Mouse (Mus musculus) embryonic facial prominence, embryonic 11.5 days (tissue): Measurements from ENCODE around the gene Srrt. TPM values are rescaled to one million over a fixed set of nuclear protein-coding genes. Genes with fewer than 3 reads are reported as not detected.
"Not testable (repeated sequence)": the region's sequence is repeated elsewhere in the genome, so short reads cannot be mapped to it uniquely, and the experiment has no call there.

Experiments used
- ATAC-seq: fragments of 200-750 bp; cut with Nextera tagmentation; replicated peaks from 2 replicates; pipeline ENCODE4 v1.8.0; 2017; ENCODE audit warnings: low read depth; ENCODE audit not compliant: insufficient number of reproducible peaks, low FRiP score, low TSS enrichment
- DNase-seq: peaks from one replicate; pipeline ENCODE4 v3.0.0-alpha.2; 2015; ENCODE audit warnings: low spot score
- H3K27ac ChIP-seq: fragments of 300-500 bp; sonication (generic); replicated peaks from 2 replicates; pipeline ENCODE4 v1.5.1; 2014; ENCODE audit warnings: mild to moderate bottlenecking, low read depth, low read length, control low read depth
- H3K27me3 ChIP-seq: fragments of 300-500 bp; sonication (generic); 2 replicates; pipeline ENCODE4 v1.6.1; 2014; ENCODE audit warnings: mild to moderate bottlenecking, low read length, moderate library complexity, mixed read lengths; ENCODE audit not compliant: control insufficient read depth, insufficient read depth
- H3K36me3 ChIP-seq: fragments of 300-500 bp; sonication (generic); replicated peaks from 2 replicates; pipeline ENCODE4 v1.6.1; 2014; ENCODE audit warnings: low read depth, mild to moderate bottlenecking, low read length, moderate library complexity, mixed read lengths; ENCODE audit not compliant: control insufficient read depth, insufficient read depth
- H3K4me1 ChIP-seq: fragments of 300-500 bp; sonication (generic); 2 replicates; pipeline ENCODE4 v1.6.1; 2014; ENCODE audit warnings: low read length, mixed read lengths; ENCODE audit not compliant: control insufficient read depth, insufficient read depth
- H3K4me2 ChIP-seq: fragments of 300-500 bp; sonication (generic); 2 replicates; pipeline ENCODE4 v1.6.1; 2014; ENCODE audit warnings: low read depth, mild to moderate bottlenecking, control low read depth, low read length, moderate library complexity
- H3K4me3 ChIP-seq: fragments of 300-500 bp; sonication (generic); 2 replicates; pipeline ENCODE4 v1.5.1; 2014; ENCODE audit warnings: low read depth, low read length, control low read depth
- H3K9ac ChIP-seq: fragments of 300-500 bp; sonication (generic); replicated peaks from 2 replicates; pipeline ENCODE4 v1.6.1; 2014; ENCODE audit warnings: mild to moderate bottlenecking, control low read depth, low read length
- H3K9me3 ChIP-seq: fragments of 300-500 bp; sonication (generic); replicated peaks from 2 replicates; pipeline ENCODE4 v1.6.1; 2016; ENCODE audit warnings: mild to moderate bottlenecking, low read length, inconsistent platforms, mixed read lengths; ENCODE audit not compliant: control insufficient read depth
- WGBS: fragments of 180-500 bp; shearing (Covaris S2); extraction: QIAGEN DNeasy Blood & Tissue Kit; methylation state at CpG from one replicate; pipeline ENCODE4 v1.1.7; 2014; 5-methylcytosine and 5-hydroxymethylcytosine counted together
- polyA plus RNA-seq: library from polyadenylated mRNA; unstranded; fragments of >200 nt; fragmentation: Nextera tagmentation; extraction: Ambion mirVana; gene quantifications from 2 replicates; pipeline ENCODE4 v1.2.1, GENCODE M21; 2014

Srrt gene
- polyA plus RNA-seq, 1 experiment from 2014 or later = 148 TPM

DNA sequence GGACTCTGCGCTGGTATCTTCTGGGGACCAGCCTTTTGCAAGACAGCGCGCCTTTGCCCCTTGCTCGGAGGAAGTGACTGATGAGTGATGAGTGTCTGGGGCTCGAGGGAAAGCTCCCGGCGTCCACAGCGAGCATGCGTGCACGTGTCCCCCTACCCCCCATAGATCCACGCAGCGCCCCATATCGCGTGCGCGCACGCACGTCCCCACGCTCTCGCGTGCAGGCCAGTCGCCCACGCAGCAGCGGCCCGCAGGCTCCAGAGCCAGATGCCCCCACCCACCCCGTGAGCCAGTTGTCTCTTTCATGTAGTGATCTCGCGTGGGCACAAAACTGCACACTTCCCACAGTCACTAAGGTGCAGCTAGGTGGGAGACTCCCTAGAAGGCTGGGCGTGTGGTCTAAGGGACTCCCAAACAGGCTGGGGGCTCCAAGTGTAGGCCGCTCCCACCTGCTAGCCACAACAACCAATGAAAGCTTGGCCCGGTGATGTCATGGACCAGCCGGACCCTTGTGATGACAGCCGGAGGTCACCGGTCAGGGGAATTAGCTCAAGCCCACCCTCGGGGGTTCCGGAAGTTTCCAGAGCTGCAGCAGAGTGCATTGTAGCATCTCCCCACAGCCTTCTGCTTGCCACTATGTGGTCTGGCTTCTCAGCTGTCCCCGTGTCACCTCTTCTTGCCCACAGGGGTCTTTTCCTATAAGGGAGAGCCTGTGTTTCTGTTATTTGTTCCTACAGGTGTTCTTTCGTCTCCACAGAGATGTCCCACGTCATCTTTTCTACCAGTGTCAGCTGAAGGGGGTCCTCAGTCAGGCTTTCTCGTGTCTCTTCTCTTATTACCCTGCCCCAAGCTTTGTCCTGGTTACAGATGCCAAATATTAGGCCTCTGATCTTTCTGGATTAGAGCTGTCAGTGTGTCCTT is 20.2 kb downstream of the Srrt start, which contains the start of gene Ache:
Gene Ache (plus strand): TSS at position 488 of the 921 bp plus-strand sequence.
- Histone ChIP-seq H3K27me3 (peaks cover 42% of the 10 kb centered on the region), H3K36me3 (no peaks in the 10 kb centered on the region), H3K4me1 (peaks cover 18% of the 10 kb centered on the region), H3K27ac (0 out of 2 replicates have a peak within 1 kb of the TSS, but pooled peaks have one; percentile 8), H3K9ac (peak within 1 kb of the TSS; percentile 57), H3K4me3 (peak within 1 kb of the TSS; percentile 38), H3K9me3 (no peaks in the 10 kb centered on the region), H3K4me2 (peak within 1 kb of the TSS; percentile 80)
- ATAC-seq (peak; percentile 35; the same call in 1 of the 2 replicates), DNase-seq (peak; percentile 47)
- under 1% methylated on average over 40 of the region's 40 CpGs for WGBS

- peaks cover 40% of the 10 kb centered on the region for H3K27me3 ChIP-seq
- peak overlapping the region; percentile 80 for H3K4me2 ChIP-seq
- no peak overlapping the region for H3K9ac ChIP-seq
- no peak overlapping the region for H3K27ac ChIP-seq
- peak; percentile 36; the same call in 1 of the 2 replicates for ATAC-seq
- H3K36me3 ChIP-seq = no peaks in the 10 kb centered on the region
- 2% methylated on average over 14 of the region's 16 CpGs for WGBS
- no peaks in the 10 kb centered on the region for H3K9me3 ChIP-seq
- H3K4me3 ChIP-seq = peak overlapping the region; percentile 38
- peak; percentile 91 for DNase-seq
- H3K4me1 ChIP-seq = peaks cover 18% of the 10 kb centered on the region
Observed at GRCm38 (mm10) chr5:137286655-137287031, 20.8 kb downstream of the Srrt start.

DNA sequence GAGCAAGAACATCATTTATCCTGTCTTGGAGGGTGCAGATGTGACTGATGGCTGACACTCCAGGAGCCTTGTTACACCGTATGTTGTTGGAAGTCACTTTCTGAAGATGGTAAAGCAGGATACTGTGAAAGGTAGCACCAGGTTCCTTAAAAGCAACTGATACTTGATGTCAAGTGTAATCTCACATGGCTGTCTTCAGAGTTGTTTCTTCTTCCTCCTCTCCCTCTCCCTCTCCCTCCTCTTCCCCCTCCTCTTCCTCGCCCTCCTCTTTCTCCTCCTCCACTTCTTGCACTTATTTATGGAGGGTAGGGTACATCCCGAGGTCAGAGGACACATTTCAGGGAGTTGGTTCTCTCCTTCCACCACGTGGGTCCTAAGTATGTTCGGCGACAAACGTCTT is 21.5 kb downstream of the Srrt start:
- H3K27me3 ChIP-seq = peaks cover 36% of the 10 kb centered on the region
- H3K4me2 ChIP-seq = no peak overlapping the region
- H3K9ac ChIP-seq = no peak overlapping the region
- H3K27ac ChIP-seq = no peak overlapping the region
- DNase-seq (no peak), ATAC-seq (no peak)
- H3K4me1 ChIP-seq = peaks cover 18% of the 10 kb centered on the region
- no peaks in the 10 kb centered on the region for H3K36me3 ChIP-seq
- no peak overlapping the region for H3K4me3 ChIP-seq
- H3K9me3 ChIP-seq = no peaks in the 10 kb centered on the region
- WGBS = 47% methylated on average over 7 of the region's 7 CpGs

DNA sequence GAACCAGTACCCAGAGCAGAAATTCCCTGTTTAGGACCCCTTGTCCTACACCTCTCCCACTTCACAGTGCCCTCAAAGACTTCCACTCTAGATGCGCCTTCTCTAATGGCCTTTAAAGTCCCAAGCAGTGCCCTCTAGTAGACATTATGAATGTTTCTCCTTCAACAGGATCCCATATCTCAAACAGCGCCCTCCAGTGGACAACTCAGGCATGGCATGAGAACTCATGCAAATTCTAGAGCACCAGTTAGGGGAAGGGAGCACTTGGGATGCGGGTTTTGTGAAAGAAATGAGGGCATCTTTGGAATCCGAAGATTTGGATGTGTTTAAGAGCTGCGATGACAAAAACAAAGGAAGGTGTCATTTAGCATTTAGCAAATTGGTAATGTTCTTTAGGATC is 22.4 kb downstream of the Srrt start:
- Histone ChIP-seq H3K4me3 (no peak overlapping the region), H3K36me3 (no peaks in the 10 kb centered on the region), H3K27me3 (peaks cover 29% of the 10 kb centered on the region), H3K4me2 (no peak overlapping the region), H3K4me1 (peaks cover 18% of the 10 kb centered on the region), H3K27ac (no peak overlapping the region), H3K9me3 (no peaks in the 10 kb centered on the region), H3K9ac (no peak overlapping the region)
- DNase-seq = no peak
- WGBS = 65% methylated on average over 5 of the region's 5 CpGs
- no peak for ATAC-seq

GRCm38 (mm10) chr5:137284411-137284810 is 23.1 kb downstream of the Srrt start:
- 73% methylated on average over 5 of the region's 6 CpGs for WGBS
- H3K36me3 ChIP-seq = not testable (repeated sequence)

DNA sequence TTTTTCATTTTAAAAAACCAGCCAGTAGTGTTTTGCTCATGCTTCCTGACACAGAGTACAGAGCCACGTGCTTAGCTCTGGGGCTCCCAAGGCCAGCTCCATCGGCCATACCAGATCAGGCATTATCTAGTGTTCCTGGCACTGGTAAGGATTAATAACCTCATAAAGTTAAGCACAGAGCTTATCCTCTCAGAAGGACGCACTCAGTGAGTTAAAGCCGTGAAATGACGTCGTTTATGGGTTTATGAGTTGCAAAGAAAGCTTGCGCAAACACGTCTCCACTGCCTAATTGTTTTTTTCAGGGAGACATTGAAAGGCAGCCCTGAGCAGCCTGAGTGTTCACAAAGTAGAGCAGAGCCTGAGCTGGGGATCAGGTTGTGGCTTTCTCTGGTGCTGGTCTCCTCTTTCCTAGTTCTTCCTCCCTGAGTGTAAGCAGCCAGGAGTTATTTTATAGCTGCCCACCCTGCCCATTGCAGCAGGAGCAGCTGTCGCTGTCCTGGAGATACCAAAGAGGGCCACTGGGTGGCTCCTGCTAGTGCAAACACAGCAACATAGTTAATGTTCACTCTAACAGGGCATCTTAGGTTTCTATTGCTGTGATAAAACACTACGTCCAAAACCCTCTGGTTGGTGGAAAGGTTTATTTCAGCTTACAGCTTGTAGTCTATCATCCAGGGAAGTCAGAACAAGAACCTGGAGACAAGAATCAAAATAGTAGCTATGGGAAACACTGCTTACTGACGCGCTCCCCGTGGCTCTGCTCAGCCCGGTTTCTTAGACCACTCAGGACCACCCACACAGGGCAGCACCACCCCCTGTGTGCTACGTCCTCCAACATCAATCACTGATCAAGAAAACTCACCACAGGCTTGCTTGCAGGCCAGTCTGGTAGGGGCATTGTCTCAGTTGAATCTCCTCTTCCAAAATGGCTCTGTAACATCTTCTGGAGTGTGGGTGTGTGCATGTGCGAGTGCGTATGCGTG is 29.8 kb downstream of the Srrt start:
- no peak overlapping the region for H3K4me2 ChIP-seq
- H3K4me3 ChIP-seq = no peak overlapping the region
- ATAC-seq (no peak), DNase-seq (peak; percentile 52)
- no peak overlapping the region for H3K9ac ChIP-seq
- no peak overlapping the region for H3K27ac ChIP-seq
- 67% methylated on average over 18 of the region's 18 CpGs for WGBS
- no peaks in the 10 kb centered on the region for H3K36me3 ChIP-seq
- no peaks in the 10 kb centered on the region for H3K4me1 ChIP-seq
- H3K9me3 ChIP-seq = no peaks in the 10 kb centered on the region
- no peaks in the 10 kb centered on the region for H3K27me3 ChIP-seq

More at GRCm38 (mm10) chr5:137284411-137284810, 23.1 kb downstream of the Srrt start:
- not testable (repeated sequence) for H3K4me2 ChIP-seq, ATAC-seq, H3K27ac ChIP-seq, H3K9ac ChIP-seq, H3K4me3 ChIP-seq, H3K9me3 ChIP-seq, DNase-seq
- Histone ChIP-seq H3K27me3 (peaks cover 23% of the 10 kb centered on the region), H3K4me1 (peaks cover 18% of the 10 kb centered on the region)

DNA sequence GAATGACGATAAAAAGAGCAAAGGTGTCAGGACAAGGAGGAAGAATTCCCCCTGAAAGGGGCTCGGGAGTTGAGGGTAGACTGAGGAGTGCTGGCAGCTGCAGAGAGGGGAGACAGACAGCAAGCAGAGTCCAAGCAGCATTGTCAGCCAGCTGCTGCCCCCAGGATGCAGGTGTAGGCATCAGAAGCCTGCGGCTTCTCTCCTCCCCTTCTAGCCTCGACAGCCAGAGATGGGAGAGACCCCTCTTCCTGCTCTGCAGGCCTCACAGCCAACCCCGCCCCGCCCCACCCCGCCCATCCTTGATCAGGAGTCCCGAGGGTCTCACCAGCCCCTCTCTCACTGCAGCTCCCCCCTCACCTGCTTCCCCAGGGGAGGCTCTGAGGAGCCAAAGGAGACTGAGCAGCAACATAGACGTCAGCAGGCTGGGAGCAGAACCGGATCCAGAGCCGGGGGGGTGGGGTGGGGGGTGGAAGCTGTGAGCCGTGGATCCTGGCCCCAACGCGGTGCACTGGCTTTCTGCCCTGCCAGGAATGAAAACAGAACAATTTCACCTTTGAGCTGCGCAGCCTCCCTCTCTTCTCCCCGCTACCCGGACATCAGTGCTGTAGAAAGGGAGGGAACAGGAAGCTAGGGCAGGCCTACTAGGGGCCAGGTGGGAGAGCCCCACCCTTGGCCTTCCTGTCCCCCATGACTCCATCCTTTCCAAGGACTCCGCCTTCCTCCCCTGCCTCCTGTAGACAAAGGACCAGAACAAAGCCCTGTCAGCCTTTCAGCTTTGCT is 39.2 kb downstream of the Srrt start:
- ATAC-seq (no peak), DNase-seq (no peak)
- Histone ChIP-seq H3K36me3 (no peaks in the 10 kb centered on the region), H3K4me1 (no peaks in the 10 kb centered on the region), H3K27me3 (no peaks in the 10 kb centered on the region), H3K4me3 (no peak overlapping the region), H3K4me2 (no peak overlapping the region), H3K9ac (no peak overlapping the region), H3K9me3 (no peaks in the 10 kb centered on the region), H3K27ac (no peak overlapping the region)
- WGBS = 32% methylated on average over 15 of the region's 18 CpGs
